Mouse (Mus musculus) hindbrain, embryonic 16.5 days (tissue): ENCODE data around the gene D630036H23Rik. TPM values are rescaled to one million over a fixed set of nuclear protein-coding genes. Genes with fewer than 3 reads are reported as not detected.

Source experiments
- polyA plus RNA-seq: library from polyadenylated mRNA; unstranded; fragments of >200 nt; fragmentation: Nextera tagmentation; extraction: Ambion mirVana; gene quantifications from 2 replicates; pipeline ENCODE4 v1.2.1, GENCODE M21; 2015

Gene D630036H23Rik
- polyA plus RNA-seq, 1 experiment from 2014 or later: 2.1 TPM

Other genes starting within 250 kb of the D630036H23Rik start
- gene Ankmy2, start 225.1 kb downstream of the D630036H23Rik start, polyA plus RNA-seq: 78.6 and 81.0 TPM in 2 replicates
- gene Bzw2, start 224.1 kb downstream of the D630036H23Rik start, polyA plus RNA-seq: 330 and 343 TPM in 2 replicates
- gene Lrrc72, start 128.8 kb downstream of the D630036H23Rik start, polyA plus RNA-seq: not detected in 2 replicates
- gene Sostdc1, start 68.0 kb downstream of the D630036H23Rik start, polyA plus RNA-seq: 32.8 and 36.1 TPM in 2 replicates
- gene Ispd, start 731 bp downstream of the D630036H23Rik start, polyA plus RNA-seq: 13.6 and 13.9 TPM in 2 replicates